Mouse (Mus musculus) G1E (cell line): ENCODE measurements around the gene Anapc13. TPM values are rescaled to one million over a fixed set of nuclear protein-coding genes. Genes with fewer than 3 reads are reported as not detected.

ENCODE experiments used
- ATAC-seq: 2 replicates; pipeline ENCODE4 v1.8.0; 2016; ENCODE audit warnings: mild to moderate bottlenecking; ENCODE audit not compliant: insufficient number of reproducible peaks, poor library complexity, low FRiP score, severe bottlenecking; ENCODE audit errors: extremely low read depth
- DNase-seq: peaks from one replicate; pipeline ENCODE4 v3.0.0; 2012; ENCODE audit warnings: low spot score
- H3K27me3 ChIP-seq: 2 replicates; pipeline ENCODE4 v1.6.1; 2012; ENCODE audit warnings: mild to moderate bottlenecking, low read length, inconsistent platforms; ENCODE audit not compliant: insufficient read depth
- H3K36me3 ChIP-seq: replicated peaks from 2 replicates; pipeline ENCODE3; 2012; ENCODE audit warnings: mild to moderate bottlenecking, inconsistent platforms
- H3K4me1 ChIP-seq: 2 replicates; pipeline ENCODE4 v1.6.1; 2012; ENCODE audit warnings: low read depth, low read length, inconsistent platforms, mixed read lengths; ENCODE audit not compliant: insufficient read depth
- H3K4me3 ChIP-seq: 2 replicates; pipeline ENCODE4 v1.5.1; 2012; ENCODE audit warnings: low read depth, mild to moderate bottlenecking, inconsistent platforms, low read length, moderate library complexity, mixed read lengths
- H3K9me3 ChIP-seq: replicated peaks from 2 replicates; pipeline ENCODE4 v1.6.1; 2012; ENCODE audit warnings: inconsistent platforms
- CTCF ChIP-seq: IDR thresholded peaks from 2 replicates; pipeline ENCODE4 v1.5.1; 2012; ENCODE audit warnings: low read depth, low read length, inconsistent platforms, mixed read lengths
- GATA1 ChIP-seq: IDR thresholded peaks from 2 replicates; pipeline ENCODE4 v1.6.1; 2012; ENCODE audit warnings: borderline replicate concordance, low read length, inconsistent platforms, mixed read lengths
- GATA2 ChIP-seq: IDR thresholded peaks from 2 replicates; pipeline ENCODE4 v1.6.1; 2012; ENCODE audit warnings: low read depth, low read length, inconsistent platforms, borderline replicate concordance
- POLR2AphosphoS5 ChIP-seq: IDR thresholded peaks from 2 replicates; pipeline ENCODE4 v1.6.1; 2012; ENCODE audit warnings: low read depth, low read length, inconsistent platforms; ENCODE audit not compliant: insufficient replicate concordance
- TAL1 ChIP-seq: conservative IDR thresholded peaks from 2 replicates; pipeline ENCODE4 v1.6.1; 2012; ENCODE audit warnings: low read depth, low read length, inconsistent platforms, mixed read lengths
- polyA plus RNA-seq: library from polyadenylated mRNA; stranded (reverse); fragments of >175 nt; gene quantifications from 2 replicates; pipeline ENCODE4 v1.2.3, GENCODE M21; 2012
- total RNA-seq, 2 experiments: library from RNA; stranded (forward) in 1 of 2; stranded (reverse) in 1 of 2; fragments of 200-1000 nt in 1 of 2; fragments of >200 nt in 1 of 2; fragmentation: Nextera tagmentation in 1 of 2; gene quantifications; 2 replicates each; pipeline ENCODE4 v1.2.3; 2014 to 2017

Gene Anapc13
- total and polyA plus RNA-seq, 3 experiments, result 39.3 to 137 (median 55.8) TPM

GRCm38 (mm10) chr9:102668906-102669305 lies 42.8 kb downstream of the Anapc13 start:
- ATAC-seq (no peak), DNase-seq (no peak)
- TF ChIP-seq GATA1 (no peak), CTCF (no peak), GATA2 (no peak), TAL1 (no peak), POLR2AphosphoS5 (no peak)
- H3K4me1 ChIP-seq, result no peaks in the 10 kb centered on the region
- H3K36me3 ChIP-seq, result no peaks in the 10 kb centered on the region
- H3K9me3 ChIP-seq, result no peaks in the 10 kb centered on the region
- peaks cover 11% of the 10 kb centered on the region; the same call in 1 of the 2 replicates for H3K27me3 ChIP-seq
- no peak overlapping the region for H3K4me3 ChIP-seq

GRCm38 (mm10) chr9:102673381-102673780 lies 47.3 kb downstream of the Anapc13 start:
- Histone ChIP-seq H3K4me3 (no peak overlapping the region), H3K9me3 (no peaks in the 10 kb centered on the region), H3K27me3 (peaks cover 5% of the 10 kb centered on the region; the same call in 1 of the 2 replicates), H3K4me1 (0 out of 2 replicates have a peak, but pooled peaks cover 2% of the 10 kb centered on the region), H3K36me3 (no peaks in the 10 kb centered on the region)
- no peak for ATAC-seq
- no peak for TF ChIP-seq POLR2AphosphoS5
- TF ChIP-seq GATA2, result no peak
- no peak for TF ChIP-seq CTCF
- TF ChIP-seq TAL1, result no peak
- no peak for TF ChIP-seq GATA1
- DNase-seq, result no peak

- Histone ChIP-seq H3K4me1 (0 out of 2 replicates have a peak, but pooled peaks cover 2% of the 10 kb centered on the region), H3K9me3 (no peaks in the 10 kb centered on the region), H3K27me3 (peaks cover 4% of the 10 kb centered on the region; the same call in 1 of the 2 replicates), H3K36me3 (no peaks in the 10 kb centered on the region), H3K4me3 (no peak overlapping the region)
- TF ChIP-seq GATA1, result no peak
- TF ChIP-seq TAL1, result no peak
- TF ChIP-seq GATA2, result no peak
- no peak for TF ChIP-seq CTCF
- TF ChIP-seq POLR2AphosphoS5, result no peak
- DNase-seq (no peak), ATAC-seq (no peak)
These were observed 49.8 kb downstream of the Anapc13 start for GRCm38 (mm10) chr9:102675922-102676321.

- Histone ChIP-seq H3K4me1 (no peaks in the 10 kb centered on the region), H3K9me3 (no peaks in the 10 kb centered on the region)
These were observed 55.4 kb downstream of the Anapc13 start for GRCm38 (mm10) chr9:102681470-102681869.

More at GRCm38 (mm10) chr9:102681470-102681869, 55.4 kb downstream of the Anapc13 start:
- TF ChIP-seq POLR2AphosphoS5 (no peak), CTCF (no peak), TAL1 (no peak), GATA2 (no peak), GATA1 (no peak)
- no peak overlapping the region for H3K4me3 ChIP-seq
- ATAC-seq (no peak), DNase-seq (no peak)
- H3K27me3 ChIP-seq, result peaks cover 3% of the 10 kb centered on the region; the same call in 1 of the 2 replicates
- H3K36me3 ChIP-seq, result no peaks in the 10 kb centered on the region

Other genes starting within 250 kb of the Anapc13 start
- not detected in 2 replicates for gene Ky, start 120.5 kb upstream of the Anapc13 start, total RNA-seq (2014; fragmentation: Nextera tagmentation)
- gene Ky, start 120.5 kb upstream of the Anapc13 start, total RNA-seq (2017), result 0.05 TPM in 1 of 2 replicates, not detected in the other
- gene Ky, start 120.5 kb upstream of the Anapc13 start, polyA plus RNA-seq, result not detected in 2 replicates
- 15.0 and 18.8 TPM in 2 replicates for gene Cep63, start 238 bp downstream of the Anapc13 start, total RNA-seq (2014; fragmentation: Nextera tagmentation)
- 28.4 and 34.6 TPM in 2 replicates for gene Cep63, start 238 bp downstream of the Anapc13 start, total RNA-seq (2017)
- gene Cep63, start 238 bp downstream of the Anapc13 start, polyA plus RNA-seq, result 9.8 and 15.0 TPM in 2 replicates
- not detected in 2 replicates for gene Amotl2, start 90.4 kb downstream of the Anapc13 start, total RNA-seq (2014; fragmentation: Nextera tagmentation)
- gene Amotl2, start 90.4 kb downstream of the Anapc13 start, total RNA-seq (2017), result 0.06 and 1.4 TPM in 2 replicates
- gene Amotl2, start 90.4 kb downstream of the Anapc13 start, polyA plus RNA-seq, result not detected in 2 replicates
- gene Ryk, start 208.6 kb downstream of the Anapc13 start, total RNA-seq (2014; fragmentation: Nextera tagmentation), result 110 and 117 TPM in 2 replicates
- 80.1 and 86.5 TPM in 2 replicates for gene Ryk, start 208.6 kb downstream of the Anapc13 start, total RNA-seq (2017)
- gene Ryk, start 208.6 kb downstream of the Anapc13 start, polyA plus RNA-seq, result 11.0 and 17.1 TPM in 2 replicates